ENCODE assay signal across 21 mouse cellular contexts in genomic region chr9:120769056-120769455, GRCm38 (mm10).
DNase-seq lines count a peak whose midpoint lies in the region; ATAC-seq and TF ChIP-seq lines count a peak whose summit lies in the region.
"Had no signal": no experiment of that assay in that cellular context is flagged by ENCODE, and none has a peak within 500 bp of the region (broad histone marks: within the 10 kb centered on the region; RNA-seq: fewer than 3 reads in every experiment).

No protein-coding gene starts in this region.

- H3K4me3 ChIP-seq in forebrain, embryonic 12.5 days (replicated peaks), result no peak overlapping the region
- H3K4me3 ChIP-seq in forebrain, embryonic 16.5 days (replicated peaks; ENCODE audit: low read length), result no peak overlapping the region
- H3K4me3 ChIP-seq in stomach, embryonic 14.5 days (ENCODE audit: low read depth, low read length), result no peak overlapping the region
- H3K4me3 ChIP-seq in stomach, postnatal 0 days (ENCODE audit: low read depth, low read length), result no peak overlapping the region
- no peak overlapping the region for H3K4me3 ChIP-seq in limb, embryonic 12.5 days (replicated peaks)
- H3K4me3 ChIP-seq: heart, embryonic 13.5 days; liver, embryonic 15.5 days; neural tube, embryonic 13.5 days had no signal

- H3K4me2 ChIP-seq in forebrain, embryonic 12.5 days, result no peak overlapping the region
- H3K4me2 ChIP-seq in forebrain, embryonic 16.5 days (ENCODE audit: low read length), result no peak overlapping the region
- no peak overlapping the region for H3K4me2 ChIP-seq in stomach, embryonic 14.5 days (replicated peaks; ENCODE audit: low read depth, low read length)
- no peak overlapping the region for H3K4me2 ChIP-seq in stomach, postnatal 0 days (replicated peaks; ENCODE audit: low read depth)
- H3K4me2 ChIP-seq in limb, embryonic 12.5 days, result no peak overlapping the region
- H3K4me2 ChIP-seq: heart, embryonic 13.5 days; hindbrain, embryonic 14.5 days; liver, embryonic 15.5 days; neural tube, embryonic 13.5 days had no signal

- H3K27me3 ChIP-seq in forebrain, embryonic 12.5 days, result no peaks in the 10 kb centered on the region
- no peaks in the 10 kb centered on the region for H3K27me3 ChIP-seq in forebrain, embryonic 16.5 days (replicated peaks; ENCODE audit: control insufficient read depth, insufficient read depth, low read length)
- no peaks in the 10 kb centered on the region for H3K27me3 ChIP-seq in stomach, embryonic 14.5 days (ENCODE audit: control insufficient read depth, insufficient read depth, low read length)
- H3K27me3 ChIP-seq in stomach, postnatal 0 days (ENCODE audit: control insufficient read depth, insufficient read depth, low read length), result no peaks in the 10 kb centered on the region
- H3K27me3 ChIP-seq in limb, embryonic 12.5 days, result no peaks in the 10 kb centered on the region
- H3K27me3 ChIP-seq: heart, embryonic 13.5 days; liver, embryonic 15.5 days; neural tube, embryonic 13.5 days had no signal

- H3K36me3 ChIP-seq in forebrain, embryonic 12.5 days (replicated peaks), result no peaks in the 10 kb centered on the region
- no peaks in the 10 kb centered on the region for H3K36me3 ChIP-seq in forebrain, embryonic 16.5 days (ENCODE audit: control insufficient read depth, insufficient read depth)
- no peaks in the 10 kb centered on the region for H3K36me3 ChIP-seq in stomach, embryonic 14.5 days (ENCODE audit: control insufficient read depth, insufficient read depth, low read length)
- H3K36me3 ChIP-seq in stomach, postnatal 0 days (ENCODE audit: control insufficient read depth, insufficient read depth, low read length), result no peaks in the 10 kb centered on the region
- H3K36me3 ChIP-seq in limb, embryonic 12.5 days, result no peaks in the 10 kb centered on the region
- H3K36me3 ChIP-seq: G1E; heart, embryonic 13.5 days; liver, embryonic 15.5 days; neural tube, embryonic 13.5 days had no signal

- DNase-seq in stomach, postnatal 0 days (ENCODE audit: low spot score), result no peak
- DNase-seq in left cerebral cortex, postnatal 36 days (ENCODE audit: low spot score in 2 of 2), result no peak
- no peak for DNase-seq in lung, postnatal 10 days
- DNase-seq: adrenal gland, postnatal 10 days; cerebellum, adult 9-11 months; layer of hippocampus, postnatal 36 days; midbrain, embryonic 14.5 days; thymus, adult 2 months had no signal

- H3K9me3 ChIP-seq in forebrain, embryonic 12.5 days, result no peaks in the 10 kb centered on the region
- no peaks in the 10 kb centered on the region for H3K9me3 ChIP-seq in forebrain, embryonic 16.5 days (ENCODE audit: control insufficient read depth, low read length)
- H3K9me3 ChIP-seq in stomach, embryonic 14.5 days (ENCODE audit: control insufficient read depth, low read depth, low read length), result no peaks in the 10 kb centered on the region; the same call in 1 of the 2 replicates
- H3K9me3 ChIP-seq in stomach, postnatal 0 days (ENCODE audit: control insufficient read depth, low read length), result no peaks in the 10 kb centered on the region
- H3K9me3 ChIP-seq in limb, embryonic 12.5 days, result no peaks in the 10 kb centered on the region
- H3K9me3 ChIP-seq: G1E; heart, embryonic 13.5 days; liver, embryonic 15.5 days; neural tube, embryonic 13.5 days had no signal

- no peak for ATAC-seq in forebrain, embryonic 12.5 days (ENCODE audit: low FRiP score)
- ATAC-seq in forebrain, embryonic 16.5 days, result no peak
- ATAC-seq in stomach, embryonic 14.5 days (ENCODE audit: insufficient number of reproducible peaks, insufficient read depth, low FRiP score, low read depth), result no peak
- ATAC-seq in stomach, postnatal 0 days (ENCODE audit: low FRiP score, low TSS enrichment), result no peak
- ATAC-seq in limb, embryonic 12.5 days (ENCODE audit: insufficient number of reproducible peaks, insufficient read depth, low FRiP score, low TSS enrichment, low read depth), result no peak
- ATAC-seq: activated CD4-positive, CD25-positive, alpha-beta regulatory T cell, adult 4 months; forebrain, embryonic 14.5 days; intestine, embryonic 16.5 days had no signal

- TF ChIP-seq CTCF in stomach, postnatal 0 days (IDR thresholded peaks at IDR 0.05; ENCODE audit: low read depth), result no peak

- no peak overlapping the region for H3K9ac ChIP-seq in forebrain, embryonic 12.5 days
- no peak overlapping the region for H3K9ac ChIP-seq in forebrain, embryonic 16.5 days (replicated peaks; ENCODE audit: low read depth, low read length)
- H3K9ac ChIP-seq in stomach, embryonic 14.5 days (replicated peaks; ENCODE audit: low read depth, low read length), result no peak overlapping the region
- H3K9ac ChIP-seq in stomach, postnatal 0 days (ENCODE audit: low read length), result no peak overlapping the region
- 0 out of 2 replicates have a peak overlapping the region, but pooled peaks have one; percentile 28 for H3K9ac ChIP-seq in limb, embryonic 12.5 days (replicated peaks)
- H3K9ac ChIP-seq: heart, embryonic 13.5 days; hindbrain, embryonic 14.5 days; liver, embryonic 15.5 days; neural tube, embryonic 13.5 days had no signal

- WGBS in forebrain, embryonic 12.5 days, result 89% methylated on average over 8 of the region's 8 CpGs
- WGBS in forebrain, embryonic 16.5 days, result 87% methylated on average over 8 of the region's 8 CpGs
- WGBS in stomach, embryonic 14.5 days, result 68% methylated on average over 8 of the region's 8 CpGs
- WGBS in stomach, postnatal 0 days, result 56% methylated on average over 8 of the region's 8 CpGs
- WGBS in limb, embryonic 12.5 days, result 71% methylated on average over 8 of the region's 8 CpGs

- 0 out of 2 replicates have a peak overlapping the region, but pooled peaks have one; percentile 19 for H3K27ac ChIP-seq in forebrain, embryonic 12.5 days
- H3K27ac ChIP-seq in forebrain, embryonic 16.5 days (ENCODE audit: low read length), result no peak overlapping the region
- peak overlapping the region; percentile 61; the same call in 1 of the 2 replicates for H3K27ac ChIP-seq in stomach, embryonic 14.5 days (ENCODE audit: low read length)
- no peak overlapping the region for H3K27ac ChIP-seq in stomach, postnatal 0 days (replicated peaks)
- peak overlapping the region; percentile 90 for H3K27ac ChIP-seq in limb, embryonic 12.5 days
- H3K27ac ChIP-seq: heart, embryonic 13.5 days; hindbrain, embryonic 14.5 days; kidney, postnatal 0 days; liver, embryonic 15.5 days; neural tube, embryonic 13.5 days had no signal

- TF ChIP-seq EP300 in stomach, postnatal 0 days (optimal IDR thresholded peaks at IDR 0.05), result no peak

- peaks cover 22% of the 10 kb centered on the region for H3K4me1 ChIP-seq in forebrain, embryonic 12.5 days
- H3K4me1 ChIP-seq in forebrain, embryonic 16.5 days (replicated peaks; ENCODE audit: control insufficient read depth, insufficient read depth, low read length), result no peaks in the 10 kb centered on the region
- peaks cover 39% of the 10 kb centered on the region for H3K4me1 ChIP-seq in stomach, embryonic 14.5 days (ENCODE audit: control insufficient read depth, insufficient read depth, low read length)
- H3K4me1 ChIP-seq in stomach, postnatal 0 days (replicated peaks; ENCODE audit: control insufficient read depth, insufficient read depth), result peaks cover 7% of the 10 kb centered on the region
- H3K4me1 ChIP-seq in limb, embryonic 12.5 days (replicated peaks), result peaks cover 55% of the 10 kb centered on the region

- intact Hi-C loops in left cerebral cortex, postnatal 36 days (cut with DNase I), result no loop called here

Comparison
In these comparisons a context has a peak if more than half of its experiments do, and no peak if none do; other contexts are left out.
1. H3K27ac ChIP-seq: peak in forebrain, embryonic 12.5 days (single experiment), stomach, embryonic 14.5 days (single experiment) and limb, embryonic 12.5 days (single experiment); none in forebrain, embryonic 16.5 days (single experiment) and stomach, postnatal 0 days (single experiment).